Mouse (Mus musculus): ENCODE results near the gene Atg2b.

Atg2b gene

DNA sequence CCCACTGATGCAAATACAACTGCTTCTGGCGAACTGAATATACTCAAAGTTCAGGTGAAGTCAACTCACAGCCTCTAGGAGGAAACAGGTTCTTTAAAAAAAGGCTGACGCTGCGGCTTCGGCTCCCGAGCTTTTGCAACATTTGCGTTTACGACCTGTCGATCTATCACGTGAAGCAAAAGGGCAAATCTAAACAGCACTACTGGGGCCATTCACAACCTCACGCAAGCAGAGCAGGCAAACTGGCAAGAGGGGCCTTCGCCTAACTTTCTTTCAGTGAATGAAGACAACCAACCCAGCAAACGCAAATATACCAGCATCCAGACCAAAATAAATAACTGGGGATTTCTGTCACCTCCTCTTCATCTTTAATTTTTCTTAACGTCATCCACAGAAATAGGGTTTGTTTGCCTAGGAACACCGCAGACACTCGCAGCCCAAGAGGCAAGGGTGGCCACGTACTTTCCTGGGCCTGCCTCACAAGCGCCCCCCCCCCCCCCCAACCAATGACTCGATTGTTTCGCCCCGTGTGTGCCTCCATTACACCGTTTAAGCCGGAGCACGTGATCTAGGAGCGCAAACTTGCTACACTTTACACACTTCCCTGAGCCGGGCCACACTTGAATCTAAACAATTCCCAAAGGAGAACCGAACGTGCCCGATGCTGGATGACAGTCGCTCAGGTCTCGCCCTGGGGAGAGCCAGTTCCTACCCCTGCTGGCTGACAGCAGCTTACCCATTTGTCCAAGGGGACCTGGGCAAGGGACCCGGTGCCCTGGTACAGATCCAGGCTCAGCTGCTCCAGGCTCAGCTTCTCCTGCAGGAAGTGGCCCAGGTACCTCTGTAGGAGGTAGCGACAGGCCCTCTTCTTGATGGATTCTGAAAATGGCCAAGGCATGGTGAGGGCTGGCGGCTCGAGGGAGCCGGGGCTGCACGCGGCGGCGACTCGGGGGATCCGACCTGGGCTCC is 794 bp downstream of the Atg2b start, which contains the start of gene Gskip:
Gene Gskip, plus strand, starts transcription at position 897 of the 969 bp plus-strand sequence.
- DNase-seq (ENCODE audit: low read depth, low spot score): peak; percentile 62

DNA sequence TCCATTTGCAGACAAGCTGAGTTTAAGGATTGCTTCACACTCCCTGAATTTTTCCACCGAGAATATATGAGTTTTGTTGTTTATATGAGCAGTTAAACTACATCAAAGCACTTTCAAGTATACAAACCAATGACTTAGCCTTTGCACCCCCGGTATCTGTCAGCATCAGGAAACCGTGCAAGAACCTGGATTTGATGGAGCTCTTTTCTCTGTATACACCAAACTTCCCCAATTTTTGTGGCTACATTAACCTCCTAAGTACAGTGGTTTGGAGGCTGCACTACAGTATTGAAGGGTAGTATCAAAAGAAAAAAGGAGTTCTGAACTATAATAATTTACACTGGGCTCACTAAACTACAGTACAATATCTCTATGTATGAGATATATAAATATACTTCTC is 6.2 kb downstream of the Atg2b start:
- no peak for DNase-seq (ENCODE audit: low read depth, low spot score)

DNA sequence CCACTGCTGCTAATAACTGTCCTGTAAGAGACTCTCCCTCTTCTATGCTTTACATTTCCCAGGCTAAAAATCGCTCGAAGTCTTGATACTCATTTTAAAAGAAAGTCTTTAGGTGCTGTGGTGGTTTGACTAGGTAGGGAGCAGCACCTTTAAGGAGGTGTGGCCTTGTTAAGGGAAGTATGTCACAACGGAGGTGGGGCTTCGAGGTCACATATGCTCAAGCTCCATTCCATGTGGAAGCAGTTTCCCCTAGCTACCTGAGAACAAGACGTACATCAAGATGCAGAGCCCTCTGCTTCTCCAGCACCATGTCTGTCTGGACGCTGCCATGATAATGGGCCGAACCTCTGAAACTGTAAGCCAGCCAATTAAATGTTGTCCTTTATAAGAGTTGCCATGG is 6.8 kb downstream of the Atg2b start:
- DNase-seq (ENCODE audit: low read depth, low spot score): peak; percentile 49

DNA sequence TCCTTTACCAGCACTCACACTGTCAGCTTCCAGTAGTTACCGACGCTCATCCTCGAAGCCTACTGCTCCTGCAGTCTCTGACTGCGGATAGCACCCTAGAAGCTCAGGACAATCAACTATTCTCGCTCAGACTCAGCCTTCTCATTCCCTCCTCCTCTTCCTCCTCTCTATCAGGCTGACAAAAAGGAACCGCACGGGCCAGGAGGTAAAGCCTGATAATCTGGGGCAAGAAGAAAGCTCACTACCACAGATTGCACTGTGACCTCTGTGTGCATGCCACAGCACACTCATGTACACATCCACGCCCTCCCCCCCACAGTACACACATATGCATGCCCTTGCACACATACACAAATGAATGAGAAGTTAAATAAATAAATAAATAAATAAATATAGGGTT is 8.7 kb downstream of the Atg2b start:
- DNase-seq (ENCODE audit: low read depth, low spot score): no peak

DNA sequence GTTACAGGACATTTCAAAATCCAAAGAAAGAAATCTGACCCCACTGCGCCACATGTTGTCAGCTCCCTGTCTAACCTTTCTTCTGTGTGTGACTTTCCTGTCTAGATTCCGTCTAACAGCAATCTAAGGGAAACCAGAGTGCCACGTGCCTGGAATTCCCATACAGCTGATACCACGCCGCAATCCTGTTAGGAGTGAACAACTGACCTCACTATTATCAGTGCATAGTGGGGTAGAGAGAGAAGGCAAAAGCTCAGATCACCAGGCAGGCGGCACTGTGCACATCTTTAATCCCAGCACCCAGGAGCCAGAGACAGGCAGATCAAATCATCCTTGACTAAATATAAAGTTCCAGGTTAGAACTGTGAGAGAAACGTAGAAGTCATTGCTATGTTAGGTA is 29.2 kb downstream of the Atg2b start:
- no peak for DNase-seq (ENCODE audit: low read depth, low spot score)

DNA sequence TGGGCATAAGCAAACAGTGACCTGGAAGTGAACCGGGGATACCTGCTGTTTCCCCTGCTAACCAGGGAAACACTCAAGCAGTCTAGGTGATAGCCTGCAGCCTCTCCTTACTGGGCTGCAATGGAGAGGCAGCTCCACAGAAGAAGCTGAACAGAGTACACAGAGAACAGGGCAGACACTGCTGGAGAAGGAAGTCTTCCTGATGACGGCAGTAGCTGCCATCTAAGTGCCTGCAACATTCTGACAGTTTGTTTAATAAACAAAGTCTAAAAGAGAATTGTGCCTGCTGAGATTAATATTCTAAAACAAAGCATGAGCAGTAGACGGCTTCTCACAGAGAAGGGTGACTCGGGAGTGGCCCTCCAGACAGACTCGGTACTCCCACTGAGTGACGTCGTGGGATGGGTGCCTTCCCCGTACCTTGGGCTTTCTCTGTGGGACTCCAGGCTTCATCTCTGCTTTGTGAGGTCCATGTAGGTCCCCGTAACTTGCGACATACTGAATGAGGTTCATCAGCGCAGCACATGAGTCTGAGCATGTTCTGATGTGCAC is 42.2 kb downstream of the Atg2b start:
- no peak for DNase-seq (ENCODE audit: low read depth, low spot score)

DNA sequence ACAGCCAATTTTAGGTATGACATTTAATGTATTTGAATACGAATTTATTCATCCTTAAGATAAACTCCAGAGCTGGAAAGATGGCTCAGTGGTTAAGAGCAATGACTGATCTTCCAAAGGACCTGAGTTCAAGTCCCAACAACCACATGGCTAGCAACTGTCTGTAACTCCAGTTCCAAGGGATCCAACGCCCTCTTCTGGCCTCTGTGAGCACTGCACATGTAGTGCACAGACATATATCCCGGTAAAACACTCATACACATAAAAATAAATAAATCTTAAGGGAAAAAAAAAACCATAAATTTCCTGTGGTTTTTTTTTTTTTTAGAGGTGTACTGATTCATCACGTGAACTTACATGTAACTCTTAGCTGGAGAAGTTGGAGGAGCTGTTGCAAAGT is 47.5 kb downstream of the Atg2b start:
- peak; percentile 27 for DNase-seq (ENCODE audit: low read depth, low spot score)

DNA sequence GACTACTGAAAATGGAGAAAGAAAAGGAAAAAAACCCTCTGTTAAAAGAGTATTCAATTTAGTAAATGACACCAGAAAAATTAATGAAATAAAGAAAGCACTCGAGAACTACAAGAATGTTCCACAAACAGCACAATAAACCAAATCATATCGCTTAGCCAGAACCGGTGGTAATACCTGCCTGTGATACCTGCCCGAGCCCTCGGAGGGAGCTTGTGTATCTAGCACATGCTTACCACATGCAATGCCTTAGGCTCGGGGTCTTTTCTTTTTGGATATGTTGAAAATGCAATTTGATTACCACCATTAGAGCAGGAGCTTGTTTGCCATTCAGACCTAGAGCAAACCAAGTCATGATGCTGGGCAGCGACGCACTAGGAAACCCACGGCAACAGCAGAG is 48.5 kb downstream of the Atg2b start:
- DNase-seq (ENCODE audit: low read depth, low spot score): peak; percentile 19

DNA sequence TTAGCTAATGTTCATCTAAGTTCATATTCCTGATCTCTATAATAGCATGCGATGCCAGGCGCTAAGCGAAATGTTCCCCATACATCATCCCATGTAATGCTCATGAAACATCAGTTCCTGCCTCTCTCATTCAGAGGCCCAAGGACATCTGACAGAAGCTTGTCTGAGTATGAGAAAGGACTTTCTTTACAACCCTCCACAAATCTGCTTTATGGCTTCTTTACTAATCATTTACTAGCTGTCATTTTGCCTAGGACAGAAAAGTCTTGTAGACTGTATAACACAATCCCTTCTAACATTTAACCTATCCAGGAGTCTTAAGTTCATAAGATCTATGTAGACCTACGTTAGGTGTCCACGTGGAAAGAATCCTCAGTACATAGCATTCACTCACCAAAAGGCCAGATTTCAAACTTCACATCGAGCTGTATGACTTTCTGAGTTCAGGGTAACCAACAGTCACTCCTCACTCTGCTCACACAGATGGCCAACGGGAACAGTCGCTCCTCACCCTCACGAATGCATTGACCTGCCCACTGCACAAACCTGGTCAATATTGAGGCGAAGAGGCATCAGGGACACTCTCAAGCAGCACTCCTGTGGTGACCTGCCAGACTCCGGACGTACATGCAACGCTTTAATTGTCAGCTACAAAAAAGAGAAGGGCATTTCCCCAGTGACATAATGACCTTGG is 50.5 kb downstream of the Atg2b start:
- no peak for DNase-seq (ENCODE audit: low read depth, low spot score)

DNA sequence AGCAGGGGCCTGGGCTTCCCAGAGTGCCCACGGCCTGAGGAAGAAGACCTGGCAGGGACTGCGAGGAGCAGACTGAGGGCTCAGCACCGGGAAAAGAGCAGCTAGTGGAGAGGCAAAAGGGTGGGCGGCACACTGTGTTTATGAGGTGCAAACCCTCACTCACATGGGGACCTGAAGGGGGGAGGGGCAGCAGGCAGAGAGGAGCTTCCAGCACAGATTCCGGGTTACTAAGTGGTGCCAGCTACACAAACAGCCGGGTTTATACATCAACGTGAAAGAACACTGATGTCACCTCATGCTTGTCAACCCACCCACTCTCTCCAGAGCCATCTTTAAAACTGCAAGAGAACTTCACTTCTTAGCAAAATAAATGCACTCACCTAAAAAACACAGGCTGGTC is 59.2 kb downstream of the Atg2b start:
- no peak for DNase-seq (ENCODE audit: low read depth, low spot score)

DNA sequence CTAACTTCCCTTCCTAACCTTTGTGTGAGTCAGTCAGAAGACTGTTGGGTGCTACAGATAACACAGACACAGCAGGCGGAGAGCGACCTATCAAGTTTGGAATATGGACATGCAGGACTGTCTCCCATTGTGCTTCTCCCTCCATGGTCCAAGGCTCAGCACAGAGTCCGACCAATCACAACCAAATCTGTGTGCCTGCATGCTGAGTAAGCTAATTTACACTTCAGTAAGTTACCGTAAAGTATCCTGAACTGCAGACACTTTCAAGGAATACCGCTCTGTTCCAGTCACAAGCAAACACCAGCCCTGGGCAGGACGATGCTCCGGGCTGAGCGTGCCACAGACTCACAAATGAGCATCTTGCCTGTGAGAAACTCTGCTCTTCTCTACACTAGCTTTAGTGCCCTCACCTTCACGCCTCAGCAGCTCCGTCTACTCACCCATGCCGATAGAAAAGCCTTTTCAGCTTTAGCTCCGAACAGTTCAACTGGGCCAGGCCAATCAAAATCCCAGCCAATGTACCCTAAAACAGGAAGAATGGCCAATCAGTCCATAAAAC is 62.0 kb downstream of the Atg2b start:
- DNase-seq (ENCODE audit: low read depth, low spot score): peak; percentile 75

DNA sequence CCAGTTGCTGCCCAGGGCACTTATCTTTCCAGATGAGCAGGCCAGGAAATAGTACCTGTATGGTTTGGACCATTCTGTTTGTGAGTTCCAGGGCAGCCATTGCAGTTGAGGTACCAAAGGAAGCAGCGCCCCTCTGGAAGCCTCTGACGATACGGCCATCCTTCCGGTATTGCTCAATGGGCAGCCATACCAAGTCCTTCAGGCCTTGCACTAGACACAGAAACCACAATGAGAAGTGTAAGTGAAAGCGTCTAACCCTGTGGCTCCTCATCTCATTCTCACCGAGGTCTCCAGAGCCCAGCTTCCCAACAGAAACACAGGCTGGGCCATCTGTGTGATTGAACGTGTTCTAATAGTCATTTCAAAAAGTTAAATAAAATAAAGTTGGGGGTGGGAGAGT is 63.0 kb downstream of the Atg2b start:
- DNase-seq (ENCODE audit: low read depth, low spot score): no peak

DNA sequence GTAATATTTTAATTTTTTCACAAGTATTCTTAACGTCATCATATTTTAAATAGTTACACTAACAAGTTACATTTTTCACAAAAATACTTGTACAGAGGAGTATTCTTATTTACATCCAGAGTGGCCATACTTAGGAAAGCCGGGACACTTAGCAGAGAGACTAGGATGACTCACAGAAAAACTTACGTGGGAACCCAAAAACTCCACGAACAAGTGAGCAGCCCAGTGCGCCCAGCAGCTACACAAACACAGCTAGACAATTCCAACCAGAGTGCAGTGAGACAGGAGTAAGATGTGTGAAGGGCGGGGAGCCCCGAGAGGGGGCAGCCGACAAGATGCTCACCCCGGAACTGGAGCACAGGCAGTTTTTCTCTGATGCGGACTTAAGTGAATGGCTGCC is 71.5 kb downstream of the Atg2b start:
- no peak for DNase-seq (ENCODE audit: low read depth, low spot score)

DNA sequence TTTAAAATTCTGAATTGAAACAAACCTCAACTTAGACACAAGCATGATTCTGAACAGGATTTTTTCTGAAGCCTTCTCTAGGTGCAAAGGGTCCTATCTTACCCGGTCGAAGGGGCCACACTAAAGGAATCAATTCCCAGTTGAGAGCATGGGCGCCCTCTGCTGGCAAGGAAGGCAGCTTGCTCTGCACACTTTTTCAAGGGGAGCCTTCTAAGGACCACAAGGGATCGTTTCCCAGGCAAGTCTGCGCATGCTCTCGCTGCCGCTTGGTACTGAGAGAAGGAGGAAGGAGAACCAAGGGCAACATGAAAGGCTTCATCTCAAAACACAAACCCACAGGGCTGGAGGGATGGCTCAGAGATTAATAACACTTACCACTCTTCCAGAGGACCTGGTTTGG is 73.3 kb downstream of the Atg2b start:
- peak; percentile 94 for DNase-seq (ENCODE audit: low read depth, low spot score)

DNA sequence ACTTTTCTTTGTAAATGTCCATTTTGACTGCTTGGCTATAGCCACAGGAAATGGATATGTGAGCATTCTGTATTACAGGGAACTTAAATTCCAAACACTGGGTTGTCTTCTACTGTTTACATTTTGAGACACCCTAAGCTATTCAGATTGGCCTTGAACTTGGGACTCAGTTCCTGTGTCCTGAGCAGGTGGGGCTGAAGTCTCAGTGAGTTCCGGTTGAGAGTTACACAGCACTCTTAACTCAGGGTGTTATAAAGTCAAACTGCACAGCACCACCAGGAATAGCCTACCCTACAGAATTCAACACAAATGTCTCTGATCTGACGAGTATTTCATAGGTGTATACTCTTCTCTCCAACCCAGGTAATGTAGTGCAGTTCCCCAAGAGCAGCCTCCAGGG is 74.0 kb downstream of the Atg2b start:
- DNase-seq (ENCODE audit: low read depth, low spot score): no peak

DNA sequence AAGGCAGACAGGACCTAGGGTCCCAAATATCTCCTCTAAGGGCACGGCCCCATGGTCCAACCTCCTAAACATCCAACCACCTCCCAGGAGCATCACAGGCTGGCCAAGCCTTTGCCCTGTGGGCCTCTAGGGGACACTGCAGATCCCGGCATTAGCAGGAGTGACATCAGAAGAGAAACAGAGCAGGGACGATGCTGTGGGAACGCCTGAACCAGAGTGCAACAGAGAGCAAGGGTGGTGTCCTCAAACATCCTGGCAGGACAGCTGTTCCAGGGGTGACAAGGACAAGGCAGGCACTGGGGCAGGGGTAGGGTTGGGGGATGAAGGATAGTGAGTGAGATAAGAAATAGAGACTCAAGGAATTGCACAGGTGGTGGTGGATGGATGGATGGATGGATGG is 78.1 kb downstream of the Atg2b start:
- no peak for DNase-seq (ENCODE audit: low read depth, low spot score)

DNA sequence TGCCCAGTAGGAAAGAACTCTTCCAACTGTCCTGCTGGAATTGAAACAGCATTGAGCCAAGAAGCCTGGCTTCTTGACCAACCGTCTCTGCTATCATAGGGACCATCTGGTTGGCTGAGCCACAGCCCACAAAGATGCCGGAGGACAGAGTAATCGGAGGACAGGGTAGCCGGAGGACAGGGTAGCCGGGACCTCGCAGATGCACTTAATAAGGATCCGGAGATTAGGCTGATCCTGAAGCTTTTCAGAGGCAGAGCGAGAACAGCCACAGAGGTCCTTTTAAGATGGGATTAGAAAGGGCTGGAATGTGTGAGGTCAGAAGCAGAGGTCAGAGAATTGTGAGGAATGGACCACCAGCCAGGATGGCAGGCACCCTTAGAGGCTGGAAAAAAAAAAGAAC is 79.8 kb downstream of the Atg2b start:
- DNase-seq (ENCODE audit: low read depth, low spot score): no peak

DNA sequence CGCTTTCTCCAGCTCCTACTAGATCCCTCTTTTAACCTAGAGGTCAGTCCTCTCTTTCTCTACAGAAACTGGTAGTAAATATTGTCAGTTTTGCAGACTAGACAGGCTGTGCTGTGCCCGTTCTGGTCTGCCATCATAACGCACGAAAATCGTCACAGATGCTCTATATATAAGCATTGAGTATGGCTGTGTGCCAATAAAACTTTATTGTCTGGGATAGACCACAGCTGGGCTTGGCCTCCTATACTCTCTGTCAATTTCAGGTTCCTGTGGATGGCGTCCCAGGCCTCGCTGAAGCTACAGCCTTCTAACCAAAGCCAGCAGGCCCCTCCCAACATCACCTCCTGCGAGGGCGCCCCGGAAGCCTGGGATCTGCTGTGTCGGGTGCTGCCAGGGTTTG is 81.1 kb downstream of the Atg2b start:
- no peak for DNase-seq (ENCODE audit: low read depth, low spot score)

DNA sequence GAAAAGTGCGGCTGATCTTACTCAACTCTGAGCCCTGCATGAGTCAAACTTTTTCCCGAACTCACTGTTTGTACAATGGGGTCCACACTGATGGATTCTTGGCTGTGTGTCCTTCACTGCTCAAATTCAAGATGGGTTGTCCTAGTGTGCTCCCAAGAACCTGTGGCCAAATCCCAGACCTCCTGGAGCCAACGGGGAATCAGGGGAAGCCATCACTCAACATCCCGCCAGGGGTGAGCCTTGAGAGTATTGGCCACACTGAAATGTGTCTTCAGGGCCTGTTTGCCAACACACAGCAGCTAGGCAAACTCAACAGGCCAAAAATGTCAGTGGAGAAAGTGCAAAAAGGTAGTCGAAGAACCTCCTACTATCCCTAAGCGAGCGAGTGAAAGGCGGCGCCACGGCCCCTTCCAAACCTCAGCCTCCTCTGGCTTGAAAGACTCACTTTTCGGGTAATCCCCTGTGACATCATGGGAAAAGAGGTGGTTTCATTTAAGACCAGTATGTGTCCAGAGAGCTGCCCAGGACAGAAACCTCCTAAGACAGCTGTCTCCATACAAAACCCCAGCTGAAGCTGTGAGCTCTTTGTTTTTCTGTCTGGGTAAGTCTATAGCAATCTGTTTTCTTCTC is 82.3 kb downstream of the Atg2b start, which contains the start of gene Bdkrb1:
Gene Bdkrb1, plus strand, starts transcription at position 505 of the 630 bp plus-strand sequence.
- no peak for DNase-seq (ENCODE audit: low read depth, low spot score)

DNA sequence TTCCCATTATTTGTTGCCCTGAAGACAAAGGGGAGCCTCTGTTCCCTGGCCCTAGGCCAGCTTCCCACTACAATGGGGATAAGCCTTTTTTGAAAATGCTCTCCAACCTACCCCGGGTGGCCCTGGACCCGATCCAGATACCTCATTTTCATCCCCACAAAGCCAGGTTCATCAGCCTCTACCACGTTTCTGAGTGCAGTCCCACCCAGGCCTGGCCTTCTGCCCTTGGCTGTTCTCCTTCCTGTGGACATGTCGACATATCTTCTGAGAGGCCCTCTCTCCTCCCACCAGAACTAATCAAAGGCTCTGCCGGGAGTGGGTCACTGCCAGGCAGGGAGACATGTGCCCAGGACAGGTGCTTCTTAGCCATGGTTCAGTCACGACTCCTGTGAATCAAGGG is 83.4 kb downstream of the Atg2b start:
- DNase-seq (ENCODE audit: low read depth, low spot score): no peak

DNA sequence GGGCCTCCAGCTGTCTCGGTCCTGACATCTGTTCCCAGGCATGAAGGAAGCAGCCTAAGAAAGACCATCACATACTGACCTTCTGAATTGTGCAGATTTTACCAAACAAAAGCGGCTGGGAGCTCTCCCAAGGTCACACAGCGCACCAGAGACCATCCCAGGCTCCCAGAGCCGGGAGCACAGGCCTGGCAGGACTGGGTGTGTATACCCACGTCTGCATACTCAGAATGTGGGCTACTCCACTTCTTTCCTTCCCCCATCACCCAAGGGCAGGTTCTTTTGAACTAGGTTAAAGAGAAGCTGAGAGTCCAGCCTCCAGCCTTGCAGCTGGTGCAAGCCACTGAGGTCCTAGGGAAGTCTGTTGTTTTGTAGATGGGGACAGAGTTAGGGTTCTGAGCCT is 85.9 kb downstream of the Atg2b start:
- DNase-seq (ENCODE audit: low read depth, low spot score): peak; percentile 76

DNA sequence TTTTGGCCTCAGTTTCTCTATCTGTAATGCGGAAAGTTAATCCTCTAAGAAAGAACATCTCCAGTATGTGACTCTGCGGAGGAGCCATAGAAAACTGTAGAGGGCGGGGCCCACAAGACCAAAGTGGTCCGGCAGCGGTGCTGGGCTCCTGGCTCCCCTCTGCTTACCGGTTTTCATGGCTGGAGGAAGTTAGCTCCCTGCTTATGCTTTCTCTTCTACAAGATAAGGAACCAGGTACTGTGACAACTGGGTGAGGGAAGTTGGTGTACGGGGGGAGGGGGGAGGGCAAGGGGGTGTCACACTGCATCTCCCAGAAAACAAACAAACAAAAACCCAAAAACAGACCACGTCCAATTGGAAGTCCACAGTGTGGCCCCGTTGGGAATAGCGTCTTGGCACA is 86.5 kb downstream of the Atg2b start:
- DNase-seq (ENCODE audit: low read depth, low spot score): no peak

Data from ES-CJ7 (cell line).